Mouse (Mus musculus) lung, embryonic 16.5 days (tissue): Measurements from ENCODE around the gene Mrps36. TPM values are rescaled to one million over a fixed set of nuclear protein-coding genes. Genes with fewer than 3 reads are reported as not detected.

Source experiments
- polyA plus RNA-seq: library from polyadenylated mRNA; unstranded; fragments of >200 nt; fragmentation: Nextera tagmentation; extraction: Ambion mirVana; gene quantifications from 2 replicates; pipeline ENCODE4 v1.2.1, GENCODE M21; 2015

The Mrps36 gene
- polyA plus RNA-seq, 1 experiment from 2014 or later, result 163 TPM

Other genes with a start within 250 kb of the Mrps36 start
- gene Ocln, start 191.9 kb downstream of the Mrps36 start, polyA plus RNA-seq, result 38.5 and 38.8 TPM in 2 replicates
- 12.0 TPM in 2 replicates for gene Marveld2, start 127.7 kb downstream of the Mrps36 start, polyA plus RNA-seq
- 257 TPM in 2 replicates for gene Ak6, start 93.7 kb downstream of the Mrps36 start, polyA plus RNA-seq
- 21.4 and 22.4 TPM in 2 replicates for gene Rad17, start 93.6 kb downstream of the Mrps36 start, polyA plus RNA-seq
- 13.6 and 17.4 TPM in 2 replicates for gene Taf9, start 93.1 kb downstream of the Mrps36 start, polyA plus RNA-seq
- gene Ccdc125, start 74.9 kb downstream of the Mrps36 start, polyA plus RNA-seq, result 11.3 and 12.8 TPM in 2 replicates
- gene Cdk7, start 13.7 kb downstream of the Mrps36 start, polyA plus RNA-seq, result 89.2 and 90.7 TPM in 2 replicates
- 31.1 and 35.1 TPM in 2 replicates for gene Cenph, start 31.2 kb upstream of the Mrps36 start, polyA plus RNA-seq
- 271 and 277 TPM in 2 replicates for gene Ccnb1, start 41.9 kb upstream of the Mrps36 start, polyA plus RNA-seq
- 46.2 and 48.4 TPM in 2 replicates for gene Slc30a5, start 88.8 kb upstream of the Mrps36 start, polyA plus RNA-seq